Mouse (Mus musculus) layer of hippocampus, adult 9-10 months (tissue): ENCODE results near the gene Fignl1.

Source experiments
- DNase-seq: peaks from one replicate; pipeline ENCODE4 v3.0.0; 2022; ENCODE audit warnings: low spot score

Gene Fignl1

DNA sequence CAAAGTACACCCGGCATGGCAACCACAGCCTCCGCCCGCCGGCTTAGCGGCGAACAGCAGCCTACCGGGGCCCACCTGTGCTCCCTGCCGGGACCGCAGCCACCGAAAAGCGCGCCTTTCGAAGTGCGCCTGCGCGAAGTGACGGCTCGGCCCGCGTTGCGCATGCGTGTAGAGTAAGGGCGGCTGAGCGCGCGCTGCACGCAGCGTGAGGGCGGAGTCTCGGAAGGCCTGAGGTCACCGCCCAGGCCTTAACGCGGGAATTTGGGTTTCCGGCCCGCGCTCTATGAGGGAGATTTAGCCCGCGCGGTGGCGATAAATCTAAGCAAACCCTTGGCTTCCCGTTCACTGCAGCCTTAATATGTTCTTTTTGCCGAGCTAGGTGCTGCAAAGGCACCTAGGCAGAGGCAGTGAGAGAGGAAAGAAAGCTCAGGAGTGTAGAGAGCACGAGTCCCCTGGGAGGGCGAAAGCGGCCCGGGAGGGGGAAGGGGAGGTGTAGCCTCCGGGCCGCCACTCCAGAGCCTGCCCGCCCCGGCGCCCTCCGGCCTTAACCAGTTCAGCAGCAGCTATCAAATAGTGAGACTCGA is at the start of gene Fignl1:
Gene Fignl1 (minus strand): TSS at position 143 of the 584 bp plus-strand sequence.
- peak; percentile 79 for DNase-seq

DNA sequence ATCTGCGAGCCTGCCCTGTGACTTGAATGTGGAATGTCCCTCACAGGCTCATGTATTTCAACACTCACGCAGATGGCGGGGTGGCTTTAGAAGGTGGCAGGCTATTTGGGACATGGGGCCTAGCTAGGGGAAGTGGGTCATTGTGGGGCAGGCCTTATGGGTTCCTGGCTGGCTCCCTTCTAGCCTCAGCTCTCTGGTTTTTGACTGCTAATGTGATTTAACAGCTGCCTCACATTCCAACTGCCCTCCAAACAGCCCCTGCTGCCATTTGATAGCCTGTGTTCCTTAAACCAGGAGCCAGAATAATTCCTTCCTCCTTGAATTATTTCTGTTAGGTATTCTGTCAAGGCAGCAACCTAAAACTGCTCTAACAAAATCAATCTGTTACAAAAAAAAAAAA is 48.2 kb upstream of the Fignl1 start:
- no peak for DNase-seq

DNA sequence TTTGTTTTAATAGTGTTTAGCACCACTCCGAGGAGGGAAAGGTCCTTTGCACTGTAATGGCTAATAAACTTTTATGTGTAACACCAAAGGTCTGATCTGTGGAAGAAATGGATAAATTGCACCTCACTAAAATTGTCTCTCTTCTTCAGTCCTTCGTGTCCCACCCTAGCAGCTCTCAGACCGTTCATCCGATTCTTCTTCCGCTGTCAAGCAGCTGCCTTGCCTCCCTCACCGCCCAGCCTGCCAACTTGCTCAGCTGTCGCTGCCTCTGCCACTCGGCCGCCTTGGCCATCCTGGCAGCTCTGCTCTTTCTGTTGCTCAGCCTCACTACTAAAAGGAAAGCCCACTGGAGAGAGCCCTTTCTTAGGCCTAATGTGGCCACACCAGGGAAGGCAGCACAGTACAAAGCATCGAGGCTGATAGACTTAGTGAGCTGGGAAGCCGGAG is 46.9 kb upstream of the Fignl1 start:
- no peak for DNase-seq

DNA sequence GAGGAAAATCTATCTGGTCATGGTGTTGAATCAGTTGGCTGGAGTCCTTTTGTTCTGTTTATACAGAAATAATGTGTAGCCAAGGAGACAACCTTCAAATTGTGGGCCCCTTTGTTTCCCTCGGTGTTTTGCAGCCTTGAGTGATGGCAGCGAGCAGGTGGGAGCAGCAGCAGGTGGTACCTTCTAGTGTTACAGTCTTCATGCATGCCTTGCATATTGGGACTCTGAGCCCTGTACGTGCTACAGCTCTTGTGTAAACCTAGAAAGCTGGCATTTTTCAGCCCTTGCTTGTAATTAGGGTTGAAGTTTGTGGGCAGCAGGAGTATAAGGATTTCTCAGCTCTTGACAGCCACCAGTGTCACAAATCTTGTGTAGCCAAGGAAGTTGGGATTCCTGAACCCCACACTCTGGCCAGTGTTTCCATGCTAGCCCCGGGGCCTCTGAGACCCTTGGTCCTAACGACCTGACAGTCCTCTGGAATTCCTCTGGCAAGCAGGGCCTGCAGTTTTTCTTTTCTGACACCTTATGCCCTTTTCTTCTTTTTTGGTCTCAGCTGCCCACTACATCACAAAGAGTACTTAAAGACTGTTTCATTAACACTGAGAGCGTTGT is 46.4 kb upstream of the Fignl1 start:
- no peak for DNase-seq

DNA sequence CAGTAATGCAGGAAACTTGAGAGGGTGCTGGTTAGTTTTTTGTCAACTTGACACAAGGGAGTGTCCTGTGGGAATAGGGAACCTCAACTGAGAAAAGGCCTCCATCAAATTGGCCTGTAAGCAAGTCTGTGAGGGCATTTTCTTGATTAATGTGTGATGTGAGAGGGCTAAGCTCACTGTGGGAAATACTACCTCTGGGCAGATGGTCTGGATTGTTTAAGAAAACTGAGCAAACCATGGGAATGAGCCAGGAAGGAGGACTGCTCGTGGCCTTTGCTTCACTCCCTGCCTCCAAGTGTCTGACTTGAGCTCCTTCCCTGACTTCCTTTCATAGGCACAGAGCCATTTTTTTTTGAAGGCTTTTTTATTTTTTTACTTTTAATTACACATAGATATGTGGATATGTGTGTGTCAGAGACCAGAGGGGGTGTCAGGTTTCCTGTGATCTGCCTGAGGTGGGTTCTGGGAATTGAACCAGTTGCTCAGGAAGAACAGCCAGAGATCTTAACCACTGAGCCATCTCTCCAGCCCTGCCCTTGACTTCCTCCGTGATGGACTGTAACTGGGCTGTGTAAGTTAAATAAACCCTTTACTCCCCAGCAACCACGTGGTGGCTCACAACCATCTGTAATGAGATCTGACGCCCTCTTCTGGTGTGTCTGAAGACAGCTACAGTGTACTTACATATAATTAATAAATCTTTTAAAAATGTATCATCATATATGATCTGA is 45.1 kb upstream of the Fignl1 start:
- no peak for DNase-seq

DNA sequence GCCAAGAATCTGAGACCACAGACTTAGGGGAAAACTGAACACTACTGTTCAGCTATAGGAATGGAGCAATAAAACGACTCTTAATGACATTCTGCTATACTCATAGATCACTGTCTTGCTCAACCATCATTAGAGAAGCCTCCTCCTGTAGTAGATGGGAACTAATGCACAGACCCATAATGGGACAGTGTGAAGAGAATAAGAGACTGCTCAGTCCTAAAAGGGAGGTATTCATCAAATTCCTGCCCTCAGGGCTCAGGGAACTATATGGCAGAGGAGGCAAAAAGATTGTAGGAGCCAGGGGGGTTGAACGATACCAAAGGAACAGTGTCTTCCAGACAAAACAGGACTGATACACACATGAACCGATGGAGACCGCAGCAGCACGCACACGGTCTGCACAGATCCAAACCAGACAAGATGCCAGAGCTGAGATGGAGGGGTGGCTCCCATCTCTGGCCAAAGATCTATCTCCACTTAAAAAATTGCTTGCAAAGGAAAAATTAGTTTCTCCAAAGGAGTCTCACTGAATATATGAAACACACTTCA is 43.3 kb upstream of the Fignl1 start:
- DNase-seq, result no peak

DNA sequence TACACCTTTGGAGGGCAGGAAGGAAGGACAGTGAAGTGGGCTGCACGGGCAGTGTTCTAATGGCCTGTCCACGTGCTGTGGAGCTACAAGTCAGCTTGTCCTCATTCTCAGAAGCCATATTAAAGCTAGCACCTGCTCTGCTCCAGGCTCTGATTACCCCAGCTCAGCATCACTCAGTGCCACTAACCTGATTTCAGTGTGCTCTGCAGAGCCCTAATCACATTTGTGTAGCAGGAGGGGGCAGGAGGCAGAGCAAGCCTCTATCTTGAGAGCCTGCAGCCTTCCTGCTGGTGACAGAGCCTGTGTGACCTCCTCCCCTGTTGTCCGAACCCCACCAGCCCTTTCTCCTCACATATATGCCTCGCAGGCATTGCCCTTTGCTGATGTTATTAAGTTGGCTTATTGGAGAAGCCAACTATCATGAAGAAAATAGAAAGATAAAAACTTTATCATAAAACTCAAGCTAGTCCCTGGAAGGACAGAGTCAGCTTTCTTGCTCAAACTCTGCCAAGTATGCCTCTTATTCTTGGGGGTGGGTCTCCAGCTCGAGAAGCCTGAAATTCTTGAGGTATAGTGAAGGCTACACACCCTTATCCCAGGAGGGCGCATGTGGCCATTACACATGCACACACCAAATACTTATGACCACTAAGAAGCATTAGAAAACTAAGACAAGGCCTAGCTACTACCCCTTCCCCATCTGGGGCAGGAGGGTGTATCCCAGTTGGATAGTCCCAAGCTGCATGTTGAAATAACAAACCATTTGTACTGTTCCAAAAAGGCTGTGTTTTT is 41.9 kb upstream of the Fignl1 start:
- no peak for DNase-seq

DNA sequence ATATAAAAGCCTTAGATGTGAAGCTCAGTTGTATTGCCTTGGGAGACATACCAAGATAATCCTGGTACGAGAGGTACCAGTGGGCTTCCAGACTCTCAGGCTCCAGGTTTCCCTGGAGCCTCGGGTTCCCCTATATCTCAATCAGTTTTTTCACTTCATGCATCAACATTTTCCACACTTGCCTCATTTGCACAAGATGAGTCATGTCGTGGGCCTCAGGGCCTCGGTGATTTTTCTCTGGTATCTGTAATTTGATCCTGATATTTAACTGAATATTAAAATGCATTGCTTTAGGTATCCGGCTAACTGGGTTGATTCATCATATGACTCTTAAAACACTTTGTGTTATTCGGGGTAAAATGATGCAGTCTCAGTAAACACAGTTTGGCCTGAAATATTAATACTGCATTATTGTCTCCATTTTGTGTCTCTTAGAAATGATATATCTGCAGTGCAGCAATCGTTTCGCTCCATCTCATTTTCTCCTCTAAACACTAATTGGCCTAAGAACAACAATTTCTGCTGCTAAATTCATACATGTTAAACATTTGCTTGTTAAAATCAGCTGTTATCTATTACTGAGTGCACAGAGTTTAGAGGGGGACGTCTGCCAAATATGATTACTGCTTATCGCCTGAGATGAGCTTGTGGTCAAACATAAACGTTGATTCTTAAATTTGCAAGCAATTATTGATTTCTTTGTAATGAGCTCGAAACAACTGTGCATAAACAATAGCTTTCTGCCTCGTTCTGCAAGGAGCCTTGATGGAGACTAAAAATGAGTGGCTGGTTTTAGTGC is 41.0 kb upstream of the Fignl1 start:
- no peak for DNase-seq

DNA sequence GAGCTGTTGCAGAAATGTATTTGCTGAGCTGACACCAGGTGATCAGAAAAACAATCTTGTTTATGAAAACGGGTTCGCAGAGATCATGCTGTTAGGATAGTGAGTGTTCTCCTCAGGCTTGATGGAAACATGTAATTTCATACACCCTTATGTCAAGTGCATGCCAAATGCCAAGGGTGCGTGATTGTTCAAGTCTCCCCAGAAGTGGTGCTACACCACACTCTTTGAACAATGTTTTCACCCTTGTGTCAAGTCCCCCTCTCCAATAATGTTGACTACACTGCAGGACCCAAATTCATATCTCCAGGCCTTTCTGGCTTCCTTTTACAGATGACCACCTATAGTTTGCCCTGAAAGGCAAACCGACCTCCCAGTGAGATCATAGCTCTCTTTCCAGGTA is 39.7 kb upstream of the Fignl1 start:
- DNase-seq, result no peak

DNA sequence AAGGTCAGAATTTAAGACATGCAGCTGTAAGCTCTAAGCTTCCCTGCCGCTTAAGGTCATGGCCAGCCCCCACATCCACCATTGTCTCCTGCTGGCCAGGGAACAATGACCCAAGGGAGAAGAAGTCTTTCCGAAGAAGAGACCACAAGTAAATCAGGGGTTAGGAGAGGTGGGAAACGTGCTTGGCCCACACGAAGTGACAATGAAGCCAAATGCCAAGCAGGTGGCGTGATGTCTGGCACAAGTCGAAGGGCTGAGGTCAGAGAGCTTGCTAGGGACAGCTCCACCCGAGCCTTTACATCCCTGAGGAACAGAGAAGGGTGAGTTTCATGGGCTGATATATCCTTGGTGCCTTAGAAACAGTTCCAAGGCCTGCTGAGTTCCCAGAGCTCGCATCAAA is 36.3 kb upstream of the Fignl1 start:
- no peak for DNase-seq

DNA sequence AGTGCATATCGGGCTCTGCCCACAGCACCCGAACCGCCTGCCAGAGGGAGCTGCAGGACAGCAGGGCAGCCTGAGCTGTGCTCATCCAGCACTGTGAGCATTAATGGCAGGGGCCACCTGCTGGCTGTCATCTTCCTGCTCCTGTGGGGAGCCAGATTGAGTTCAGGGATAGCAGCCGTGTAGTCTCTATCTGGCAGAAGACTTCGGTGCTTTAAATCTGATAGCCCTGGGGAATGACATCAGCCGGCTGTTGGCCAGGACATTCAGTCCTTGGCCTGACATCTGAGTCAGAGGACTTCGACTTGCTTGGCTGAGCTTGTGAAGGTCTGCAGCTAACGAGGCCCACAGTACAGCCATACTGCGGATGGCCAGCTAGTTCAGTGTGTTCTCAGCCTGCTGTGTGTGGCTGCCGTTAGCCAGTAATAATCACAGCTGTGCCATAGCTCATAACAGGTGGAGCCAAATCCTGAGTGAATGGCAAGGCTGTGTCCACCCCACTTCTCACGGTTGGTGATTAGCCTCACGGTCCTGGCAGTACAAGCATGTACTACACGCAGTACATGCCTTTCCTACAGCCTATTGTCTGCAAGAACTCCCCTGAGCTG is 35.7 kb upstream of the Fignl1 start:
- no peak for DNase-seq

DNA sequence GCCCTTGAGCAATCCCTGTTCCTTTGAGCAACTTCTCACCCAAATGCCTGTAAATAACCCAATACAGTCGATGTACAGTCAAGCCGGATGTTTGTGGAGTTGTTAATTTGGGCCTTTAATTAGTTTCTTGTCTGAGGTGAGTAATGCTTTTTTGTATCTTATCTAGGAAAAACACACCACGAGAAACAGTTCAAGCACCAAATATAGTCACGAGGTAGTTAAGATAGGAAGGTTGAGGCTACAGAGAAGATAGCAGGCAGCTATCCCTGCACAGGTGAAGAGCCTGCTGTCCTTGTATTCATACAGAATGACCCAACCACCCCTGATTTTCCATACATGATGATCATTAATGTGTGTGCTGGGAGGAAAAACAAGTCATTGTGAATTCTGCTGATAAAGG is 32.8 kb upstream of the Fignl1 start:
- no peak for DNase-seq

DNA sequence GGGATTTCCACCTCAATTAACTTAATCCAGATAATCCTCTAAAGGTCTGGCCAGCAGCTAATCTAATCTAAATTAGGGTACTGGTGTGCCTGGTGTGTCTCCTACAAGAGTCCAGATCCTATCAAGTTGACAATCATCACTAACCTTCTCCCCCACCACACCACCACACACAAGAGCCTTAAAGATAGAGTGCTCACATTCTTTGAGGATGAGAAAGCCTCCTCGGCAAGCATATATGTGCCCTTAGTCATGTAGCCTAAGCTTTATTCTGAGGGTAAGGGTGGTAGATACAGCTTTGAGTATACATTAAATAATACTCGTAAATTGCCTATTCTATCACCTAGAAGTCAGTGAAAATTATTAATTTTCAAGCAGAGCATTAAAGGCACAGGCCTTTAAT is 32.0 kb upstream of the Fignl1 start:
- DNase-seq, result no peak

DNA sequence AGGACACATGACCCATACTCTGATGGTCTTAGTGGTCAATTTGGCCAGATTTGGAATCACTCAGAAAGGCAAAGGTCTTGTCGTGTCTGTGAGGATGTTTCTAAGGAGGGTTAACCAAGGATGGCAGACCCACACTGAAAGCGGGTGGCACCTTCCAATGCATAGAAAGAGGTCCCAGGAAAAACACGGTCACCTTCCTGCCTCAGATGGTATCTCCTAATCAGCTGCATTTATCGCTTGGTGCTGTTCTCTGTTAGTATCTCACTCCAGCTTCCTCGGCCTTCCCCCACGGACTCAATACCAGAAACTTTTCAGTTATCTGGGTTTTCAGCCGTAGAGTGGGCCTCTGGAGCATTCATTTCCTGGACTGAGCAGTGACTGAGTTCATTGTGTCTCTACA is 31.1 kb upstream of the Fignl1 start:
- DNase-seq, result no peak

DNA sequence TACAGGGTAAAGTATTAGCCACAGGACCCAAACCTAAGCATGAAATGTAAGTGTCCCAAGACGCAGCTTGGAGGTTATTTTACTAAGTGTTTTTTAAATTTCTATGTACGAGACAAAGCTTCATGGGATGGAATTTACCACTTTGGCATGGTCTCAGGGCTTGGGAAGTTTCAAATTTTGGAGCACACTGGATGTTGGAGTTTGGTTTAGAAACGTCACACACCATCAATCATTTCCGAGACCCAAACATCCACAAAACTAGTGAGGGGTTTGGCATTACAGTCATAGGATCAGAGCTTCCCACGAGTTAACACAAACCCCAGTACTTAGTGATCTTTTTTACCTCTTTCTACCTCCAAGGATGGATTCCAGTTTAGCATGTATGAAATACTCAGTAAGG is 28.6 kb upstream of the Fignl1 start:
- no peak for DNase-seq

DNA sequence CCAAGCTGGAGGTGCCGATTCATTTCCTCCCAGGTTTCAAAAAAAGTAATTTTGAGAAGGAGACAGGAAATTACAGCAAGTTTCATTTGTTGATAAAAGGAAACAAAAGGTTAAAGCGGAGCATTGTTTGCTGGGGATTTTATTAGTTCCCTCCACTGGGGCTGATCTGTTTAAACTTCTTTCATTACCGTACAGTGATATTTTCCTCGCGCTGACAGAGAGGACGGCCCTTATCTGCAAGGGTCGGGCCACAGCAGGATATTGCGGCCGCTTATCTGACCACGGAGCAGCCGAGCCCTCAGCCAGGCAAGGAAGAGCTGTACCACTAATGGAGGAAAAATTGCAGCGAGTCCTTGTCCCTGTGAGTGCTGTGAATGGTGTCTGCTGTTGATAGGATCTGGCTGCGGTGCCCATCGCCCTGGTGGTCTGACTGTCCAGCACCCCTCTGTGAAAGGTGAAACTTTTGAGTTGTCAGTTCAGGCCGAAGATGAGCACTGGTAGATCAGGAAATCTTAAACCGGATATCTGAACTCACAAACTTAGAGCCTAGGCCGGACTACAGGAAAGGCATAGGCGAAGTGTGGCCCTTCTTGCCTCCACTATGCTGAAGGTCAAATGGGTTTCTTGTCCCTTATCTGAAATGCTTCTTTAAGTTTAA is 28.1 kb upstream of the Fignl1 start:
- no peak for DNase-seq

DNA sequence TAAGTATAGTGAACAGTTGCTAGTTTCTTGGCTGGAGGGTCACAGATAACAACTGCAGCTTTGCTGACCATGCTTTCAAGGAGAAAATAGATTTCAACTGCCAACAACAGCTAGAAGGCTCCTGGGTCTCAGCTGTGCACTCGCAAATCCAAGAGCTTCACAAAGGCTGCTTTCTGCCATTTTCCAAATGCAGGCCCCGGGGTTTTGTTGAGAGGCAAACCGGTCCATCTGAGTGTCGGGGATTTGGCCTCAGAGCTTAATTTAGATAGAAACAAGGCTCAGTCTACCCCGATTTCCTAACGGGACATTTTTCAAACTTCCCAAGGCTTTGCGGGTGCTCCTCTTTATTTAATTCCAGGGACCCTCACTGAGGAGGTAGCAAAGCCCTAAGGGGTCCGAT is 27.5 kb upstream of the Fignl1 start:
- DNase-seq, result no peak

DNA sequence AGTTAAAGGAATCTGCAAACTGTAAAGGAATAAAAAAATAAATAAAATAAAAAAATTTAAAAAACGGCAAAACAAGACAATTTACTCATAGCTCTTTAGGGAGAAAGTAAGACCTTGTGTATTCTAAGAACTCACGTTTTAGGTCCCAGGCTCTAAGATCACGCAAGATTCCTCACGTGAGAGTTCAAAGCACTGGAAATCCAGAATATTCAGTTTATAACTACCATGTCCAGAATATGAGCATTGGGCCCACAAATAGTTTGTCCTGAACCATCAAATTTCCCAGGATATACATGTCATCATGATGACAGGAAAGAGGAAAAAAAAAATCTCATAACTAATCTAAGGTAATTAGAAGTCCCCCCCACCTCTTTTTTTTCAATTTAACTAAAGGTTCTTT is 27.0 kb upstream of the Fignl1 start:
- no peak for DNase-seq

DNA sequence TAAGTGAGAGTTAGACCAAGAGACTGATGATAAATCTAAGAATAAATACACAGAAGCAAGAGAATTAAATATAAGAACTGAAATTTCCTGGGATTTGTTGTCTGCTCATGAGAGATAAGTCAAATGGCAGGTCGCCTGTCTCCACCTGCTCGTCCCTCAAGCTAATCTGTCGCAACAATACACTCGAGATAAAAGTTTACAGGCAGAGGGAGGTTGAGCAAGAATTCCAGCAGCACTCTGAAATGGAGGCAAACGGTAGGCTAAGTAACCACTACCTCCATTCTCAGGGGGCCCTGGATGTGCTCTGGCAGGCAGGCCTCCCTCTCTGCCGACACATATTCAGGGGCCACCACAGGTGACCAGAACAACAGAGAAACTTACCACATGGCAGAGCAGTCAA is 26.6 kb upstream of the Fignl1 start:
- no peak for DNase-seq

DNA sequence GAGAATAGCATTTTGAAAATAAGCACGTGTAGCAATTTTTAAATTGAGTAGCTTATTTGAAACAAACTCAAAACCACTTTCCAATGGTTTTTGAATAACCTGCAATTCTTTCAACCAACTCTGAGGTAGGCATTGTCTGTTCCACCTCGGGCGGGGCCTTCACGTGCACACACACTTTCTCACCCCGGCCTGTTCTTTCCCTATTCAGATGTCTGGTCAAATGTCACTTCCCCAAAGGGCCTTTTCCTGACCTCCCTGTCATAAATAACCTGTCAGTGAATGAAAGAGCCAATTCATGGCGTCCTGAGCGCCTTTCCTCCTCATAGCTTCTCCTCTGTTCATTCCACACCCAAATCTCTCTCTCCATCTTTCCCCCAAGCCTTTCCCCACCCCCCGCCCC is 24.3 kb upstream of the Fignl1 start:
- DNase-seq, result no peak

DNA sequence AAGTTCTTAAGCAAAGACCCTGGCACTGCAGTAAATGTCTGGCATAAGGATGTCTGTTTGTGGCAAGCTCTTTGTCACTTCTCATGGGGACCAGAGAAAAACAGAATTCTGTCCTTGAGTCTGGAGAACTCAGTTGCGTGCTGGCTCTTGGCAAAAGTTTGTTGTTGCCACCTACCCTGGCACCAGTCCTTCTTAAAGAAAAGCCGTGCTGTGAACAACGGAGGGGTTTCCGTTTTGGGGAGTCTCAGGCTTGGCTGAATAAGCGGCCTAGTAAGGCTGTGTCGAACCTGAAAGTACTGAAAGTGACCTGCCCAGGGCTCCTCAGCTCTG is 24.0 kb upstream of the Fignl1 start:
- DNase-seq, result no peak
